Mouse (Mus musculus) 3134 (cell line): ENCODE results near the gene Nt5c1b.

Source experiments
- DNase-seq: peaks from one replicate; pipeline ENCODE4 v3.0.0-alpha.2; 2011; ENCODE audit warnings: low spot score; ENCODE audit not compliant: insufficient read length; ENCODE audit errors: extremely low read depth

Gene Nt5c1b

GRCm38 (mm10) chr12:10369673-10370072, at the start of gene Nt5c1b:
TSS of gene Nt5c1b (plus strand) at chr12:10369973.
- no peak for DNase-seq

DNA sequence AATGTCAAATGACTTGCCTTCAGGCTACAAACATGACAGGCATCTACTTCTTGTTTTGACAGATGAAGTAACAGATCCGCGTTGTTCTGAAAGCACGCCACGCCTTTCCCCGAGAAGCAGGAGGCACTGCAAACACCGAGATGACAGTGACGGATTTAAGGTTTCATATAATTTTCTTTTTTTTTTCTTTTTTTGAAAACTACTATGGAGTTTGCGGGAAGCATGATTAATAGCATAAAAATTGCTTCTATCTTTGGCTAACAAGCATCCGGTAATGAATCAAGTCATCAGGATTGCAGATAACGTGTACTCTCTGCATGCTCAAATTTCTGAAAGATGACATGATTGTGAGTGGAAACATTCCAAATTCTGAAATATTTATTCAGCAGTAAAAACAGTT, 42.1 kb upstream of the Nt5c1b start:
- DNase-seq = peak; percentile 64

DNA sequence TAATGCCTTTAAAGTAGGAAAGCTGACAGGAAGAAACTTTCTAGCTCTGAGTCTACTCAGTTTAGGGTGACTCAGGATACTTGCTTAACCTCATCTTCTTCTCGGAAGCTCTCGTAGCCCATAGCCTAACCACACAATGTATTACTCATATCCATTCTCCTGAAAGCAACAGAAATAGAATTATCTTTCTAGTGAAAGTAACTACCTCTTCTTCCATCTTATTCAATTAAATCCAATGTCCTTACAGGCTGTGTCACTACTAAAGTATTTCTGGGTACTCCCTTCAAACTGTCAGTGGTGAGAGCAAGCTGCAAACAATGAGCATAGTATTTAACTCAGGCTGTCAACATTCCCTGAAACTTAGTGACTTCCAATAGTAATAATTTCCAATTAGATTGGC, 40.3 kb upstream of the Nt5c1b start:
- peak; percentile 60 for DNase-seq

DNA sequence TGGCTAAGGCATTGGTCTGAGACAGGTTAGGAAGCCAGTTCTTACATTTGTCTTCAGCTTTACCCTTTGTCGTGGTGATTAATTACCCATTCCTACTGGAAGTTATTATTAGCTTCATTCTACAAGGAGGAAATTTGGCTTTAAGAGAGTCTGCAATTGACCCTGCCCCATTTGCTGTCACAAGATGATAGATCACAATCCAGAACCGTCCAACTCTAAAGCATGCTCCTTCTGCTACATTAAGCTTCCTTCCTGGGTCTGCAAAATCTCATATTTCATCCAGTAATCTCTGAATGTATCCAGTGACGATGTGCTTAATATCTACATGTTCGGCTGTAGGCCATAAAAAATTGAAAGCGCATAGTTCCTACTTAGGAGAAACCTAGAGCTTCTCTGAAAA, 29.2 kb upstream of the Nt5c1b start:
- no peak for DNase-seq

DNA sequence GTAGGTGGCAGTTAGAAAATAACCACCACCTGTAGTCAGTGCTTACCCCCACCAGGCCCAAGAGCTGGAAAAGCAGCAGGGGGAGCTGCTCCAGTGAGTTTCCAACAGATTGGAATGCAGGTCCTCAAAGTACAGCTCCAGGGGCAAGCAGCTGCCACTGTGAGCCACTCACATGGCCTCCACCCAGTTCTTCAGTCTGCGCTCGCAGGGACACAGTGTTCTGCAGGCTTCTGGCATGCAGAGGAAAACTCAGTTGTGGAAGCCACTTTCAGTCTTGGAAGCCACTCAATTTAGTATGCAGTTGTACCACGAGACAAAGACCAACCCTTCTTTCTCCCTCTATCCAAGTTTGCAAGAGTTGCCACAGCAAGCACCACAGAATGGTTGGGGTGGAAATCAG, 19.1 kb upstream of the Nt5c1b start:
- no peak for DNase-seq

GRCm38 (mm10) chr12:10357756-10358155, 12.0 kb upstream of the Nt5c1b start:
- no peak for DNase-seq

DNA sequence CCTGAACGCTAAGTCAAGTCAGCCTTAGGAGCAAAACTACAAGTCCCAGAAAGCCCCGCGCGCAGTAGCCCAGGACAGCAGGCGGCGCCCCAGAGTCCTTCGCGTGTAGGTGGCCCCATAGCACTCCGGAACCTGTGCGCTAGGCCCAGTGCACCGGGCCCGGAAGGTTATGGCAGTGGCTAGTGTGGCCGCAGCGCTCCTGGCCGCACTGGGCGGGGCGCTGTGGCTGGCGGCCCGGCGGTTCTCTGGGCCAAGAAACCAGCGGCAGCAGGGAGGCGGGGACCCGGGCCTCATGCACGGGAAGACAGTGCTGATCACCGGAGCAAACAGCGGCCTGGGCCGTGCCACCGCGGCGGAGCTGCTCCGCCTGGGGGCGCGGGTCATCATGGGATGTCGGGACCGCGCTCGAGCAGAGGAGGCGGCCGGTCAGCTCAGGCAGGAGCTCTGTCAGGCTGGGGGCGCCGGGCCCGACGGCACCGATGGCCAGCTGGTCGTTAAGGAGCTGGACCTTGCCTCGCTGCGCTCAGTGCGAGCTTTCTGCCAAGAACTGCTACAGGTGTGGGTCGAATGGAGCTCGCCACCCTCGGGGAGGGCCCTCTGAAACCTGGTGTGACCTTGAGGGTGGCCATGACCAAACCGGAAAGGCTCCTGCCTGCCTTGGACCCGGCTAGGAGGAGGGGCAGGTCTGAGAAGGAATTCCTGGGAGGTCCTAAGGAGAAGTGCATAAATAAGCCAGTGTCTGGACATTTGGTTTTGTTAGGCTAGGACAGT, 21.1 kb downstream of the Nt5c1b start, which contains the start of gene Rdh14:
Rdh14 (plus strand) TSS at position 102 of the 771 bp plus-strand sequence.
- peak; percentile 97 for DNase-seq

GRCm38 (mm10) chr12:10400788-10401187, 31.0 kb downstream of the Nt5c1b start:
- no peak for DNase-seq

- DNase-seq = no peak
Observed at GRCm38 (mm10) chr12:10402421-10403115, 32.8 kb downstream of the Nt5c1b start.

- DNase-seq = no peak
Observed at GRCm38 (mm10) chr12:10410511-10411179, 40.9 kb downstream of the Nt5c1b start.

- DNase-seq = no peak
Observed at GRCm38 (mm10) chr12:10411453-10411852, 41.7 kb downstream of the Nt5c1b start.

GRCm38 (mm10) chr12:10422347-10422746, 52.6 kb downstream of the Nt5c1b start:
- no peak for DNase-seq

GRCm38 (mm10) chr12:10425982-10426863, 56.5 kb downstream of the Nt5c1b start:
- DNase-seq = no peak

- no peak for DNase-seq
Observed at GRCm38 (mm10) chr12:10430999-10431398, 61.2 kb downstream of the Nt5c1b start.

- DNase-seq = peak; percentile 62
Observed at GRCm38 (mm10) chr12:10438054-10439001, 68.6 kb downstream of the Nt5c1b start.
